Mouse (Mus musculus) cerebral cortex, adult 2 months (tissue): ENCODE results near the gene Klhl22.

Experiments used
- WGBS: fragments of 180-500 bp; shearing (Covaris S2); methylation state at CpG from one replicate; pipeline ENCODE4 v1.1.7; 2018; 5-methylcytosine and 5-hydroxymethylcytosine counted together

Gene Klhl22

GRCm38 (mm10) chr16:17758902-17759301, 516 bp upstream of the Klhl22 start:
- 22% methylated on average over 9 of the region's 9 CpGs for WGBS

DNA sequence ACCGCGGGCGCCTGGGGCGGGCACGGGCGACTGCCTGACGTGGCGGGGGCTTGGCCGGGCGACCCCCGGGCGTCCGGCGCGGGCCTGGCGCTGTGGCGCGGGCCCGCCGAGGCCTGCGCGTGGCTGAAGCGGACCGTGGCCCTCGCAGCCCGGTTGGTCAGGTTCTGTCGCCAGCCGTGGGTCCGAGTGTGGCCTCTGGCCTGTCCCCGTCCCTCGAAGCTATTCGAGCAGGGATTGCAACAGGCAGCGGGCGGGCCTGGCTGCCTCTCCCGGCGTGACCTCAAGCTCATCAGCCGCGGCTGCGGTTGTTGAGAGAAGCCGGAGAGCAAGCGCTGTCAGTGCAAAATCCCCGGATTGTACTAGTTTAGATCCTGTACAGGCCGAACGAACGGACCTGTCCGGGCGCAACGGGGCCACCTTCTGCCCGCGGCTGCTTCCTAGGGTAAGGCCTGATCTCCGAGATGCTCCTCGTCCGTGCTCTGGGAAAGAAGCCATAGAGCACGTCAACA, 449 bp downstream of the Klhl22 start:
- WGBS: 1% methylated on average over 54 of the region's 54 CpGs

DNA sequence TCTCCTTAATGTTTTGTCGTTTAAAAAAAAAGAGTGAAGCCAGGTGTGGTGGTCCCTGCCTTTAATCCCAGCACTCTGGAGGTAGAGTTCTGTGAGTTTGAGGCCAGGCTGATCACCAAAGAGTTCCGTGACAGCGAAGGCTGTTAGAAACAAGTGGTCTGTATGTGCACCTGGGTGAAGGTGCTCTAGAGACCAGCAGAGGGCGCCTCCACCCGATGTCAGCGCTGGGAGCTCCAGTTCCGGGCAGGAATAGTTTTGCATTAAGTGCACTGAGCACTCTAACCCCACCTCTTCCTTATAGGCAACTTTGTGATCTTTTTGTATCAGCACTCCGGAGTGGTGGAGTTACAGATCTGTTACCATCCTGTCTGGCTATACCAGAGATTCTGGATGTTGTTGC, 1.2 kb downstream of the Klhl22 start:
- 35% methylated on average over 8 of the region's 8 CpGs for WGBS

- WGBS: 35% methylated on average over 1 of the region's 1 CpGs
These were observed 1.7 kb downstream of the Klhl22 start for GRCm38 (mm10) chr16:17761074-17761473.

DNA sequence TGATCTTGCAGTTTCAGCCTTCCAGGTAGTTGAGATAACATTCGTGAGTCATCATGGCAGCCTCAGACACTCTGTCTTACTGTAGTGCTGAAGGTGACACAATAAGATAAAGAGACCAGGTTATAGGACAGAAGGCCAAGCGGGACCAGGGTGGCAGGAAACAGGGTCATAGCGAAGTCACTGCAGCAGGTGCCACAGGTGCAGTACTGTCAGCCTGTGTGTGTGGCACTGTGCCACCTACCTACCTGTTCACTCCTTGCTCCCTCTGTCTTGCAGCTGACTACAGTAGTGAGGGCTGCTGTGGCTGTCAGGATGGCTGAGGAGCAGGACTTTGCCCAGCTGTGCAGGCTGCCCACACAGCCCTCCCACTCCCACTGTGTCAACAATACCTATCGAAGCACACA, 4.7 kb downstream of the Klhl22 start:
- 73% methylated on average over 4 of the region's 4 CpGs for WGBS

GRCm38 (mm10) chr16:17768834-17769233, 9.4 kb downstream of the Klhl22 start:
- 30% methylated on average over 7 of the region's 7 CpGs for WGBS

DNA sequence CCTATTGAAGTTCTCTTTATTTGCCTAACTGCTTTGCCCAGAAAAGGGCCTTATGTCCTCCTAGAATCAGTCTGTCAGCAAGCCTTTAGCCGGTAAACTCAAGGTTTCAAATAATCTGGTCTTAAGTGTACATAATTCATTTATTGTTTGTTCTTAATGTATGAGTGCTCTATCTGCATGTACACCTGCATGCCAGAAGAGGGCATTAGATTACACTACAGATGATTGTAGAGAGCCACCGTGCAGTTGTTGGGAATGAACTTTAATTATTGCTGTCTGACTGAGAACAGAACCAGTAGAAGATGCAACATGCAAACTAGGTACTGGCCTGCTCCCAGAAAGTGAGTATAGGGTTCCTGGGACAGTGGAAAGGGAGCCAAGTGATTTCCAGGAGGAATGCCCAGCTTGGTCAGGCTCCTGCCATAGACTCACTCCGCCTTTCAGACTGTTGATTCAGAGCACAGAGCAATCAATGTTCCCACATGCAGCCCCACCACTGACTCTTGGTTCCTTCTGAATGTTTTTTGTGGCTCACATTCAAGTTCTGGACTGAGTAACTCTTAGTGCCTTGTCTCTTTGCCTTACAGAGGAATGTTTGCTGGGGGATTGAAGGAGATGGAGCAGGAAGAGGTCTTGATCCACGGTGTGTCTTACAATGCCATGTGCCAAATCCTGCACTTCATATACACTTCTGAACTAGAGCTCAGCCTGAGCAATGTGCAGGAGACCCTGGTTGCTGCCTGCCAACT, 11.9 kb downstream of the Klhl22 start:
- 52% methylated on average over 4 of the region's 4 CpGs for WGBS

GRCm38 (mm10) chr16:17776828-17777227, 17.4 kb downstream of the Klhl22 start:
- 68% methylated on average over 11 of the region's 11 CpGs for WGBS

GRCm38 (mm10) chr16:17778223-17778622, 18.8 kb downstream of the Klhl22 start:
- 90% methylated on average over 4 of the region's 4 CpGs for WGBS

DNA sequence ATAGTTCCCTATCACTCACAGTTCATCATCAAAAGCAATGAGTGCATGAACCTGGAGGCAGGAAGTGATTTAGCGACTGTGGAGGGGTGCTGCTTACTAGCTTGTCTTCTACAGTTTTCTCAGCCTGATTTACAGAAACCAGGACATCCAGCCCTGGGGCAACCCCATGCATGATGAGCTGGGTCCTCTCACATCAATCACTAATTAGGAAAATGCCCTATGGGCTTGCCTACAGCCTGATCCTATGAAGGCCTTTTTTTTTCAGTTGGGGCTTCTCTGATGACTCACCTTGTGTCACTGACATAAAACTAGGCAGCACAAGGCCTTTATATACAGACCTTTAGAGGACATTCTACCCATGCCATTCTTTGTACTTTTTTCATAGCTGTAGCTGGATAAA, 20.3 kb downstream of the Klhl22 start:
- 88% methylated on average over 1 of the region's 1 CpGs for WGBS

DNA sequence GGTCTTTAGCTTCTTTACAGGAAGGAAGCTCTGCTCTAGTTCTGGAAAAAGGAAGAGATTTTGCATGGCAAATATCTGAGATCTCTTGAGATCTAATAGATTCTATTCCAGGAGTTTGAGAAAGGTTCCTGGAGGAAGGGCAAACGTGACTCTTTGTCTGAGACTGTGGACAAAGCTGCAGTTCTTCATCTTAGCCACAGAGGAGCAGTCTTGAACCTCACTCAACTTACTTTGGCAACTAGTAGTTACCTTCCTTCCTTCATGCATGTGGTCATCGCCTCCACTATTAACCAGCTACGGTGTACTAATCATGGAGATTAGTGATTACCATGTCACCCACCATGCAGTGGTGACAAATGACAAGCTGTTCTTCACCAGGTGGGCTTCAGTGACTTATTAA, 25.9 kb downstream of the Klhl22 start:
- 72% methylated on average over 3 of the region's 3 CpGs for WGBS

GRCm38 (mm10) chr16:17792728-17793127, 33.3 kb downstream of the Klhl22 start:
- WGBS: 86% methylated on average over 3 of the region's 3 CpGs

DNA sequence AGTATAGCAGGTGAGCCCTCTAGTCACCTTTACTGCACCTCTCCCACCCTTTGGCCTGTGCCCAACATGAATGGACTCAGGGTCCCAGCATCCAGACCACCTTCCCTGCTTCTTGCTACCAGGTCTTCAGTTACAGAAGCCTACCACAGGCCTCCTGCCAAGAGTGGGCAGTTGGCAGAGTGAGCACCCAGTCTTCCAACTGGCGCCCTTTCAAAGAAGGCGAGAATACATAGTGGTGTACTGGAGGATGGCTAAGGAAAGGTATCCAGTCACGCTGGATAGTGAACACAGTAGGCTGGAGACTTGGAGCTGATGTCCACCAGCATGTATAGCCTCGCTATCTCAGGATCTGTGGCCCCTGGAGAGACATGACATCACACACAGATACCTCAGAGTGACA, 34.6 kb downstream of the Klhl22 start:
- 53% methylated on average over 4 of the region's 4 CpGs for WGBS

DNA sequence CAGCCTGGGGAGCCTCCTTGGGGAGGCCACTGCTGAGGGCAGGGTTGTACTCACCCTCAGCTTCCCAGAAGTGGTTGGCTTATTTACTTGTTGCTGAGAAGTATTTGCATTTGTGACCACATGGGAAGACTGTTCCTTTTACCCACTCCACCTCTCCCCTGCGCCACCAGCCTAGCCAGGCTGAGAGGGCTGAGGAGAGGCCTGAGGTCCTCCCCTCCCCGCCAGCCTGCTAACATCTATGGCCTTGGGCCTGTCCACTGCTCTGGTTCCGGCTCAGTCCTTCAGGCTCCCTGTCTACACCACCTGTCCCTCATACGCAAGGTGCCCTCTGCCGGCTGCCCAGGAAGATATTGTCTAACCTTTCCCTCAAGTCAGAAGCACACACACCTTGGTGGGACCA, 36.2 kb downstream of the Klhl22 start:
- 86% methylated on average over 5 of the region's 5 CpGs for WGBS

GRCm38 (mm10) chr16:17796971-17797811, 37.8 kb downstream of the Klhl22 start, which contains the start of gene Scarf2:
Gene Scarf2 (plus strand): TSS chr16:17797282.
- 4% methylated on average over 81 of the region's 81 CpGs for WGBS

GRCm38 (mm10) chr16:17797812-17798311, 38.4 kb downstream of the Klhl22 start:
- WGBS: 16% methylated on average over 29 of the region's 29 CpGs

DNA sequence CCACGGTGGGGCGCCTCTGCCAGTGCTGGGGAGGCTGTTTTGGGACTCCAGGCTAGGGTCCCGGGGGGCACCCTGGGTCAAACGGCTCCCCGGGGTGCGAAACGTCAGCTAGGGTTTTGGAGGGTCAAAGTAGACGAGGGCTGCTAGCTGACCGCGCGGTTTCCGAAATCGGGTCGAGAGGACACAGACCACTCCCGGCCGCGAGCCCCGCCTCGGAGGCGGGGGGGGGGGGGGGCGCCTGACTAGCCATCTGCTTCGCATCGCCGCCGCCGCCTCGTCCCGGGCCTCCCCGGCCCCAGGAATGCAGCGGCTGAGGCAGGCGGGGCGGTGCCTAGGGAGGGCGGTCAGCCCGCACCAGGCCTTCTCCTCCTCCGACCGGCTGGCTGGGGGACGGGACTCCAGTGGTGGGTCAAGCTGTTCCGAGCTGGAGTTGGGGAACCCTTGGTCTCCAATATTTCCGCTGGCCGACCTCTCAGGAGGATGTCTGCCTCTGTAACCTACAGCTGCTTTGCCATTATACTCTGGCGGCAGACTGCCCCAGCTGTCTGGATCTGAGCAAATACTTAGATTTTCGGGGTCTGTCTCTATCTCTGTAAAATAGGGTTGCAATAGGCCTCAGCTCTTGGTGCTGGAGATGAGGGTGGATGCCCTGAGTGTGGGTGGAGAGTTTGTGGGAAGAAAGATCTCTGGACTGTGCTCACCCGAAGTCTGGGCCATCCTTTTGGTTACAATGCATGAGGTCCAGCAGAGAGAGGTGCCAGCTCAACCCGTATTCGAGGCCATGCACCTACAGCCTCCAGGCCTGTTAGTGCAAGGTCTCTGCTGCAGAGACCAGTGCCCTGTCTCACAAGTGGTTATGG, 39.1 kb downstream of the Klhl22 start:
- WGBS: 20% methylated on average over 39 of the region's 45 CpGs

- WGBS: 30% methylated on average over 7 of the region's 7 CpGs
These were observed 42.5 kb downstream of the Klhl22 start for GRCm38 (mm10) chr16:17801777-17802455.

GRCm38 (mm10) chr16:17802456-17802838, 43.0 kb downstream of the Klhl22 start:
- WGBS: 10% methylated on average over 18 of the region's 18 CpGs

DNA sequence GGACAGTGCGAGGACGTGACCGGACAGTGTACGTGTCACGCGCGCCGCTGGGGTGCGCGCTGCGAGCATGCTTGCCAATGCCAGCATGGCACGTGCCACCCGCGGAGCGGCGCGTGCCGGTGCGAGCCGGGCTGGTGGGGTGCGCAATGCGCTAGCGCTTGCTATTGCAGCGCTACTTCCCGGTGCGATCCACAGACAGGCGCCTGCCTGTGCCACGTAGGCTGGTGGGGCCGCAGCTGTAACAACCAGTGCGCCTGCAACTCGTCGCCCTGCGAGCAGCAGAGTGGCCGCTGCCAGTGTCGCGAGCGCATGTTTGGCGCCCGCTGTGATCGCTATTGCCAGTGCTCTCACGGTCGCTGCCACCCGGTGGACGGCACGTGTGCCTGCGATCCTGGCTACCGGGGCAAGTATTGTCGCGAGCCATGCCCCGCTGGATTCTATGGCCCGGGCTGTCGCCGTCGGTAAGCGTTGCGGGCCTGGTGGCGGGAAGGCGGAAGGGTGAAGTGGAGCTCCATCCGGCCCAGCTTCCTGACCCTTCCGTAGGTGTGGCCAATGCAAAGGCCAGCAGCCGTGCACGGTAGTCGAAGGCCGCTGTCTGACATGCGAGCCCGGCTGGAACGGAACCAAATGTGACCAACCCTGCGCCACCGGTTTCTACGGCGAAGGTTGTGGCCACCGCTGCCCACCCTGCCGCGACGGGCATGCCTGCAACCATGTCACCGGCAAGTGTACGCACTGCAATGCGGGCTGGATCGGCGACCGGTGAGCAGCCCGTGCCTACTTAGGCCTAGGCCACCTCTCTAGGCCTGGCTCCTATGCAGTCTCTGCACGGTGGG, 43.6 kb downstream of the Klhl22 start:
- WGBS: 5% methylated on average over 83 of the region's 83 CpGs
